Mouse (Mus musculus) neural tube, embryonic 15.5 days (tissue): ENCODE data around the gene BC051019. TPM values are rescaled to one million over a fixed set of nuclear protein-coding genes. Genes with fewer than 3 reads are reported as not detected.

ENCODE experiments used
- ATAC-seq: fragments of 200-750 bp; cut with Nextera tagmentation; 2 replicates; pipeline ENCODE4 v1.8.0; 2017; ENCODE audit warnings: mild to moderate bottlenecking, moderate TSS enrichment, moderate library complexity; ENCODE audit not compliant: low FRiP score
- H3K27ac ChIP-seq: fragments of 300-500 bp; sonication (generic); replicated peaks from 2 replicates; pipeline ENCODE4 v1.5.1; 2015; ENCODE audit warnings: mild to moderate bottlenecking, inconsistent platforms
- H3K27me3 ChIP-seq: fragments of 300-500 bp; sonication (generic); replicated peaks from 2 replicates; pipeline ENCODE4 v1.6.1; 2015; ENCODE audit warnings: inconsistent platforms
- H3K36me3 ChIP-seq: fragments of 300-500 bp; sonication (generic); 2 replicates; pipeline ENCODE4 v1.6.1; 2015; ENCODE audit warnings: inconsistent platforms
- H3K4me1 ChIP-seq: fragments of 300-500 bp; sonication (generic); 2 replicates; pipeline ENCODE4 v1.6.1; 2015; ENCODE audit warnings: inconsistent platforms
- H3K4me2 ChIP-seq: fragments of 300-500 bp; sonication (generic); 2 replicates; pipeline ENCODE4 v1.6.1; 2015; ENCODE audit warnings: inconsistent platforms, mild to moderate bottlenecking, moderate library complexity
- H3K4me3 ChIP-seq: fragments of 300-500 bp; sonication (generic); replicated peaks from 2 replicates; pipeline ENCODE4 v1.5.1; 2015; ENCODE audit warnings: mild to moderate bottlenecking, inconsistent platforms
- H3K9ac ChIP-seq: fragments of 300-500 bp; sonication (generic); replicated peaks from 2 replicates; pipeline ENCODE4 v1.6.1; 2015; ENCODE audit warnings: mild to moderate bottlenecking, inconsistent platforms
- H3K9me3 ChIP-seq: fragments of 300-500 bp; sonication (generic); replicated peaks from 2 replicates; pipeline ENCODE4 v1.6.1; 2016; ENCODE audit warnings: inconsistent platforms
- WGBS: fragments of 180-500 bp; shearing (Covaris S2); methylation state at CpG from one replicate; pipeline ENCODE4 v1.1.7; 2015; ENCODE audit warnings: mixed read lengths; 5-methylcytosine and 5-hydroxymethylcytosine counted together
- polyA plus RNA-seq: library from polyadenylated mRNA; unstranded; fragments of >200 nt; fragmentation: Nextera tagmentation; extraction: Ambion mirVana; gene quantifications from 2 replicates; pipeline ENCODE4 v1.2.1, GENCODE M21; 2015

BC051019 gene
- polyA plus RNA-seq, 1 experiment from 2014 or later: not detected

DNA sequence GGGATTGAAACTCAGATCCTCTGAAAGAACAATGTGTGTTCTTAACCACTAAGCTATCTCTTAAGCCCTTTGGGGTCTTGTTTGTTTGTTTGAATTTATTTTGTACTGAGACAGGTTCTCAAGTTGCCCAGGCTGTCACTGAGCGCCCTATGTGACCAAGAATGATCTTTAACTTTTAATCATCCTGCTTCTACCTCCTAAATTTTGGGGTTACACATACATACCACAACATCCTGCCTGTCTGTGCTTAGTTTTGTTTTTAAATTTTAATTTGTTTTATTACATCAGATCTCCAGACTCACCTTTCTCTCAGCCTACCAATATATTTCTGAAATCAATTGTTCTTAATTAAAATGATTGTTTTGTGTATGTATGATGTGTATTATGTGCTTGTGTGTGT, 17.4 kb upstream of the BC051019 start:
- H3K4me2 ChIP-seq: no peak overlapping the region
- no peaks in the 10 kb centered on the region for H3K9me3 ChIP-seq
- no peak for ATAC-seq
- WGBS: 92% methylated on average over 1 of the region's 1 CpGs
- H3K36me3 ChIP-seq: peaks cover 68% of the 10 kb centered on the region
- no peak overlapping the region for H3K9ac ChIP-seq
- no peaks in the 10 kb centered on the region for H3K27me3 ChIP-seq
- H3K4me3 ChIP-seq: no peak overlapping the region
- H3K27ac ChIP-seq: no peak overlapping the region
- H3K4me1 ChIP-seq: no peaks in the 10 kb centered on the region

DNA sequence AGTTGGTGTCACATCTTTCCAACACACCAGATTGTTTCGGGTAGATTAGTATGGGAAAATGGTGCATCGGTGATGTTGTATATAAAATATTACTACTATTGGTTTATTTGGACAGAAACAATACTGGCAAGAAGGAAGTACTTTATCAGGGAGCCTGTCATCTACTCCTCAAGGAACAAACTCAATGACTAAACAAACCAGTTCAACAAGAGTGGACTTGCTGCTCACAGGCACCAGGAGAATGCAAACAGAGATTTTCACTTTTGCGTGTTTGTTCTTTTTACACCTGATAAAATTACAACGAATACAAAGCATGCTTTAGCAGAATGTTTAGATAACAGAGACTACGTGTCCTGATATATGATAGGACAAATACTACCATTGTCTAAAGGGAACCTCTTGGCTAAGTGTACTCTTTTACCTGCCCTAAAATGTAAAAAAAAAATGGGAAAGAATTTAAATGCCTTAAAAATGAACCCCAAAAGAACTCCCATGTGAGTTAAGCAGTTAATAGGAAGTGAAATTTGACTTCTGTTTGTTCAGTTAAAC, 16.2 kb upstream of the BC051019 start:
- Histone ChIP-seq H3K27ac (no peak overlapping the region), H3K27me3 (no peaks in the 10 kb centered on the region), H3K9me3 (no peaks in the 10 kb centered on the region), H3K4me1 (no peaks in the 10 kb centered on the region), H3K9ac (no peak overlapping the region), H3K36me3 (peaks cover 69% of the 10 kb centered on the region), H3K4me2 (no peak overlapping the region), H3K4me3 (no peak overlapping the region)
- ATAC-seq: no peak
- WGBS: 95% methylated on average over 5 of the region's 5 CpGs

DNA sequence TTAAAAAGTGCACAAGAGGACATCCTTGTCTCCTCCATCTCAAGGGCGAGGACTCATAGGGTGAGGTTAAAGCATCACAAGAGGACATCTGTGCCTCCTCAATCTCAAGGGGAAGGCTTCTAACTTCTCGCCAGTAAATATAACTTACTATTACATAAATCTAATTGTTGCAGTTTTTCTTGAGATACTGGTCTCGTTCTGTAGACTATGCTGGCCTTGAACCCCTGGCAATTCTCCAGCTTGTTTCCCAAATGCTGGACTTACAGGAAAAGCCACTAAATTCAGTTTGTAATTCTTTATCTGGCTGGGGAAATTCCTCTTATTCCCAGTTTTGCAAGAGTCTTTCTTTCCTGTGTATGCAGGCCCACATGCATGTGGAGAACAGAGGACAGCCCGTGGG, 11.2 kb upstream of the BC051019 start:
- Histone ChIP-seq H3K4me3 (no peak overlapping the region), H3K4me1 (no peaks in the 10 kb centered on the region), H3K36me3 (peaks cover 38% of the 10 kb centered on the region), H3K4me2 (no peak overlapping the region), H3K27ac (no peak overlapping the region), H3K9me3 (no peaks in the 10 kb centered on the region), H3K27me3 (no peaks in the 10 kb centered on the region), H3K9ac (no peak overlapping the region)
- ATAC-seq: no peak
- 91% methylated on average over 4 of the region's 4 CpGs for WGBS

DNA sequence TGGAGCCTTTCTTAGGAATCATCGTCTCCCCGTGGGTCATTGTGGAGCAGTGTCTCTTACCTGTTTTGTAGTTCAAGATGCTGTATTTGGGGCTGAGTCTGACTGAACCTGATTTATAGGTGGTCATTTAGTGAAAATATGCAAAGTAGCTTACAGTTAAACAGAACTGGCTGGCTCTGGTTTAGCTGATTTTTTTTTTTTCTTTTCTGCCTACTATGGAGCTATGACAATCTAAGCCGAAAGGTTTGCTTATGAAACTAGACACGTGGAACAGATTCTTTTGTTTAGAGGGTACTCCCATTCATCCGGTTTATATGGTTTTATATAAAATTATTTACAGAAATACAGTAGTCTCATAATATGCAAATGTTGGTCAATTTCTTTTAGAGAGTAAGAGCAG, 8.0 kb upstream of the BC051019 start, which contains the start of gene Ascl3:
Gene Ascl3, minus strand, starts transcription at position 101 of the 400 bp plus-strand sequence.
- Histone ChIP-seq H3K36me3 (peaks cover 21% of the 10 kb centered on the region), H3K27me3 (no peaks in the 10 kb centered on the region), H3K4me2 (no peak within 1 kb of the TSS), H3K4me1 (0 out of 2 replicates have a peak, but pooled peaks cover 3% of the 10 kb centered on the region), H3K9me3 (no peaks in the 10 kb centered on the region), H3K9ac (no peak within 1 kb of the TSS), H3K27ac (no peak within 1 kb of the TSS), H3K4me3 (no peak within 1 kb of the TSS)
- no peak for ATAC-seq
- 85% methylated on average over 5 of the region's 5 CpGs for WGBS

DNA sequence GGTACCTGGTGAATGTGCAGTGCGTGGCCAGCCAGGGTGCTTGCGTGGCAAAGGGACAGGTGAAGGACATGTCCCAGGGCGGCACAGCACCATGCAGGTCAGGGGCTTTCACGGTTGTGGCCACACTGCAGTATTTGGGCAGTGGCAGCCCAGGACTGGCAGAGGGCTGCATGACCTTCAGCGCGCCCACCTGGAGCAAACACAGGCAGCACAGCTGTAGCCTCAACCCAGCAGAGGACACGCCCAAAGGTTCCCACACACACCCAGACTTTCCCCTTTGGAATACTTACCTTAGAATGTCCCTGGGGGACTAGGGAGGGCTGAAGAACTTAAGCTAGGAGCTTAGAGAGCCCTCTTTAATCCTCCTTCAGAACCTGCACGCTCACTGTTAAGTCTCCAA, 536 bp downstream of the BC051019 start:
- ATAC-seq: no peak
- no peaks in the 10 kb centered on the region for H3K36me3 ChIP-seq
- no peak overlapping the region for H3K27ac ChIP-seq
- H3K27me3 ChIP-seq: no peaks in the 10 kb centered on the region
- WGBS: 95% methylated on average over 8 of the region's 8 CpGs
- H3K4me2 ChIP-seq: no peak overlapping the region
- H3K9me3 ChIP-seq: no peaks in the 10 kb centered on the region
- no peaks in the 10 kb centered on the region for H3K4me1 ChIP-seq
- H3K9ac ChIP-seq: no peak overlapping the region
- no peak overlapping the region for H3K4me3 ChIP-seq

DNA sequence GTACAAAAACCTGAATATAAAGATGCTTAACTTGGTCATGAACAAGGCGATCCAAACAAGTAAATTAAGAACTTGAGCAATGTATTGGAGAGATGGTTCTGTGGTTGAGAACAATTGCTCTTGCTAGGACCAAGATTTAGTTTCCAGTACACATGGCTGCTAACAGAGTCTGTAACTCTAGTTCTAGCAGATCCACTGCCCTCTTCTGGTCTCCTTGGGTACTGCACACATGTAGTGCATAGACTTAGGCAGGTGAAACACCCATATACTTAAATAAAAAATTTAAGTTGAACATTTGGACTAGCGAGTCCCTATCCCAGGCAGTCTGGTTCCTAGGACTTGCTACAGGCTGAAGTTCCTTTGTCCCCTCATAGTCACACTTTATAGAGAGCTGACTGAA, 1.0 kb downstream of the BC051019 start:
- 93% methylated on average over 2 of the region's 2 CpGs for WGBS

DNA sequence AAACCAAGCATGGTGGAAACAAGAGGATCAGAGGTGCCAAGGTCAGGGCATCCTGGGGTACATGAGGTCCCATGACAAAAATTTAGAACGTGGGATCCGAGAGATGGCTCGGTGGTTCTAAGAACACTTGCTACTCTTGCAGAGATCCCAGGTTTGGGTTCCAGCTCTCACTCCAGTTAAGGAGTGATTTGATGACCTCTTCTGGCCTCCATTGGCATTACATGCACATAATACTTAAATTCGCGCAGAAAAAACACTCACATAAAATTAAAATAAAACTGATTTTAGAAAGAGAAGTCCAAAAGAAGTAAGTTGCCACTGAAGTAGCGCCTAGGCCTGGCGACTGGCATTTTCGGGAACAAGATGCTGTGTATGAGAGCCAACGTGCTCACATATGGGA, 4.4 kb downstream of the BC051019 start:
- H3K27me3 ChIP-seq: no peaks in the 10 kb centered on the region
- H3K9me3 ChIP-seq: no peaks in the 10 kb centered on the region
- H3K36me3 ChIP-seq: no peaks in the 10 kb centered on the region
- H3K27ac ChIP-seq: no peak overlapping the region
- no peak overlapping the region for H3K4me3 ChIP-seq
- no peaks in the 10 kb centered on the region for H3K4me1 ChIP-seq
- no peak overlapping the region for H3K9ac ChIP-seq
- ATAC-seq: no peak
- 65% methylated on average over 9 of the region's 9 CpGs for whole genome bisulfite sequencing
- H3K4me2 ChIP-seq: no peak overlapping the region

More for the DNA sequence above, 1.0 kb downstream of the BC051019 start:
- no peaks in the 10 kb centered on the region for H3K9me3 ChIP-seq
- no peaks in the 10 kb centered on the region for H3K36me3 ChIP-seq
- H3K27ac ChIP-seq: no peak overlapping the region
- no peaks in the 10 kb centered on the region for H3K4me1 ChIP-seq
- H3K9ac ChIP-seq: no peak overlapping the region
- no peak overlapping the region for H3K4me3 ChIP-seq
- no peaks in the 10 kb centered on the region for H3K27me3 ChIP-seq
- no peak overlapping the region for H3K4me2 ChIP-seq
- no peak for ATAC-seq

DNA sequence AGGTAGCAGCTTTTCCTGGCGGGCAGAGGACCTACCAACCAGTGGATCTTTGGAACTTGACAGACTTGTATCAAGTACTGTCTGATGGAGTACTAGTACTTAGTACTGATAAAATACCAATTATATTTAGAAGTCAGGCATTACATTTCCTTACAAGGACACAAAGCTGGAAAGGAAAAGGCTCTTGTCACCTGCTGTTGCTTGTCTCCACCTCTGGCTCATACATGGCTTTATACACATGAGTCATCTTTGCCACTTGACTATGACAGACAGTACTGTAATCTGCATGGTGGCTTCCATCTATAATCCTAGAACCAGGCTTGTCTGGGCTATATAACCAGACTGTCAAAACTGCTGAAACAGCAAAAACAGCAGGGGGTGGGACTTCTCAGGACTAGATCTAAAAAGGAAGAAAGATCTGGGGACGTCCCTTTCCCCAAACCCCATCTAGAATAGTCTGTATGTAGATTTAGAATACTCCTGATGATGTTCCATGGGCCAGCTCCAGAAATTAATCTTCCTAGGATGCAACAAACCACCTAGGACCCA, 10.1 kb downstream of the BC051019 start:
- WGBS: 89% methylated on average over 2 of the region's 2 CpGs
- Histone ChIP-seq H3K27me3 (no peaks in the 10 kb centered on the region), H3K9ac (no peak overlapping the region), H3K4me2 (no peak overlapping the region), H3K4me1 (no peaks in the 10 kb centered on the region), H3K9me3 (no peaks in the 10 kb centered on the region), H3K4me3 (no peak overlapping the region), H3K27ac (no peak overlapping the region), H3K36me3 (peaks cover 30% of the 10 kb centered on the region)
- ATAC-seq: no peak

DNA sequence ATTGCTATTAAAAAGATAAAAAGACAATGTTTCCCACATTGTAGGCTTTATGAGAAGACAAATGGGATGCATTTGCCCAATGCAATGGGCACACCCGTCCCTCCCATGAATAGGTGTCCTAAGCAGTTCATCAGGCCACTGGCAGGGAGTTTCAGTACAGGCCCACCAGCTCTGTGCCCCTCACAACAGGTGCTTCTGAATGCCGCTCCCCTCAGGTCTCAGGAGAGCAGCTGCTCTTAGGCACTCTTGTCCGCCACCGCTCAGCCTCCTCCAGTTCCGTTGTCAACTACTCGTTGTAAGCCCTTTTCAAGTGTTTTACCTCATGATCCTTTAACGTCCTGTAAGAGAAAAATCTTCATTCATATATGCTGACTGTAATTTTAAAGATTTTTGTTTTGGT, 11.5 kb downstream of the BC051019 start:
- no peak overlapping the region for H3K27ac ChIP-seq
- no peaks in the 10 kb centered on the region for H3K4me1 ChIP-seq
- no peak overlapping the region for H3K9ac ChIP-seq
- no peak overlapping the region for H3K4me3 ChIP-seq
- WGBS: 80% methylated on average over 7 of the region's 7 CpGs
- peaks cover 30% of the 10 kb centered on the region for H3K36me3 ChIP-seq
- no peaks in the 10 kb centered on the region for H3K9me3 ChIP-seq
- no peaks in the 10 kb centered on the region for H3K27me3 ChIP-seq
- ATAC-seq: no peak
- H3K4me2 ChIP-seq: no peak overlapping the region

DNA sequence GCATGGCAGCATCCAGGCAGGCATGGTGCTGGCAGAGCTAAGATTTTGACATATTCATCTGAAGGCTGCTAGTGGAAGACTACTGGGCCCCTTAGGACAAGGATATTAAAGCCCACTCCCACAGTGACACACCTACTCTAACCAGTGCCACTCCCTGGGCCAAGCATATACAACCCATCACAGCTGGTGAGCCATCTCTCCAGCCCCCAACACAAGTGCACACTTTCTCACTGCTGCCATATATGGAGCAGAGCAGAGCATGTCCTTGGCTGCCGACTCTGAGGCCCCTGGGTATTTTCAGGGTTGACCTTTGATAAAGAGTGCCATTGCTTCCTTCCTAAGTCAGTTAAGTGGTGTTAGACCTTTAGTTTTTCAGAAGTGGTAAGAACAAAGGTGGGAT, 13.6 kb downstream of the BC051019 start:
- H3K4me3 ChIP-seq: no peak overlapping the region
- no peak for ATAC-seq
- H3K4me2 ChIP-seq: no peak overlapping the region
- H3K9ac ChIP-seq: no peak overlapping the region
- 77% methylated on average over 1 of the region's 1 CpGs for WGBS
- H3K4me1 ChIP-seq: no peaks in the 10 kb centered on the region
- H3K36me3 ChIP-seq: peaks cover 30% of the 10 kb centered on the region
- H3K27ac ChIP-seq: no peak overlapping the region
- H3K9me3 ChIP-seq: no peaks in the 10 kb centered on the region
- H3K27me3 ChIP-seq: no peaks in the 10 kb centered on the region

DNA sequence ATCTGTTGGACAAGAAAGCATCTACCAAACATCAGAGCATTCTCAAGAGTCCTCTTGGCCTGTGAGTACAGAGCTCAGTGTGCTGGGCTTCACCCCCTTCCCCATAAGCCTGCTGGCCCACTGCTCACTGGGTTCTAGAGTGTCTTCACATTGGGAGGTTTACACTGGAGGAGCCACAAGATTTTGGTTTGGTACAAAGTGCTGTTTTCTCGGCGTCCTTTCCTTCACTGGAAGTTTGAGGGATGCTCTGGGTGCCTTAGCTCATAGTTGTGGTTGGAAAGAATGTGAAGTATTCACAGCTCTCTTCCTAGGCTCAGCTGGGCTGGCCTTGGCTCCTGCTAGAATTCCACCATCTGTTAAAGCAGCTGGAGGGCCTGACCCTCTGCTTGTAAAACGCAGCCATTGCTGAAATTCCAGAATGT, 14.7 kb downstream of the BC051019 start:
- no peak overlapping the region for H3K4me2 ChIP-seq

DNA sequence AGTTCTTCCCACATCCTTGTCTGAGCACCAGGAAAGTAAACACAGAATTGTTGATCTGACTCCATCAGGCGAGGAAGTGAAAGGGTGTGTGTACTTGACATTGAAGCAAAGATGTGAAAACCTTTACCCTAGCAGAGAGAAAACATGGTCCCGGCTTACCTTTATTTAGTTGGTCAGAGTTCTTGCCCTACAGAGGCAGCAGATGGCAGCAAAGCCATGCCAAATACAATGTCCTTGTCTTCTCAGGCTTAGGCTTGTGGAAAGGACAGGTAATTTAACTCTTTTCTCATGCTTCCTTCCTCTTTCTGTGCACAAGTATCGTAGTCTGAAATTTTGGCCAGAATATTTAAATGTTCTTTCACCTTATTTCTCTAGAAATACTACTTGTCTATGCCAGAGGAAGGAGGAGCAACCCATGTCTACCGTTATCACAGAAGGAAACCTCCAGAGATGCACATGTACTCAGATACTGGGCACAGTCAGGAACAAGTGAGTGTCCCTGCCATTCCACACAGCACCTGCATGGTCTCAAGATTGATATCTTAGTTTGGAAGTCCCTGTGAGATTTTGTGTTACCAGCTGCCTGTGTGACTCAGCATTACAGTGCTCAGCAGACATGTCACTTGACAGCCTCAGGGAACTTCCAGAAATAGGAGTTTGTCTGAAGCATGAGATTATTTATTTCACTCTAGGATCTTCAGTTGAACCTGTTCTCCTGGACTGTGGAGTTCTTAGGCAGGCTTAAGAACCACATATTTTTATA, 16.4 kb downstream of the BC051019 start:
- H3K4me3 ChIP-seq: no peak overlapping the region
- peaks cover 10% of the 10 kb centered on the region for H3K4me1 ChIP-seq
- H3K4me2 ChIP-seq: no peak overlapping the region
- H3K27ac ChIP-seq: no peak overlapping the region
- 52% methylated on average over 4 of the region's 4 CpGs for WGBS
- ATAC-seq: no peak
- no peaks in the 10 kb centered on the region for H3K27me3 ChIP-seq
- H3K36me3 ChIP-seq: peaks cover 24% of the 10 kb centered on the region
- no peak overlapping the region for H3K9ac ChIP-seq
- no peaks in the 10 kb centered on the region for H3K9me3 ChIP-seq

More for the DNA sequence above, 14.7 kb downstream of the BC051019 start:
- ATAC-seq: no peak
- Histone ChIP-seq H3K4me1 (peaks cover 3% of the 10 kb centered on the region), H3K9me3 (no peaks in the 10 kb centered on the region), H3K9ac (no peak overlapping the region), H3K4me3 (no peak overlapping the region), H3K36me3 (peaks cover 30% of the 10 kb centered on the region), H3K27ac (no peak overlapping the region), H3K27me3 (no peaks in the 10 kb centered on the region)
- 80% methylated on average over 3 of the region's 3 CpGs for WGBS
